Mouse (Mus musculus) liver, embryonic 15.5 days (tissue): ENCODE measurements around the gene Slc2a3. TPM values are rescaled to one million over a fixed set of nuclear protein-coding genes. Genes with fewer than 3 reads are reported as not detected.

Experiments used
- ATAC-seq: fragments of 200-750 bp; cut with Nextera tagmentation; 2 replicates; pipeline ENCODE4 v1.8.0; 2017; ENCODE audit warnings: moderate number of reproducible peaks, mild to moderate bottlenecking, moderate library complexity; ENCODE audit not compliant: insufficient read depth
- H3K27ac ChIP-seq: fragments of 300-500 bp; sonication (generic); replicated peaks from 2 replicates; pipeline ENCODE4 v1.5.1; 2015; ENCODE audit warnings: mild to moderate bottlenecking, inconsistent platforms
- H3K27me3 ChIP-seq: fragments of 300-500 bp; sonication (generic); 2 replicates; pipeline ENCODE4 v1.6.1; 2015; ENCODE audit warnings: mild to moderate bottlenecking, inconsistent platforms
- H3K36me3 ChIP-seq: fragments of 300-500 bp; sonication (generic); replicated peaks from 2 replicates; pipeline ENCODE4 v1.6.1; 2015; ENCODE audit warnings: moderate library complexity, mild to moderate bottlenecking, inconsistent platforms
- H3K4me1 ChIP-seq: fragments of 300-500 bp; sonication (generic); replicated peaks from 2 replicates; pipeline ENCODE4 v1.6.1; 2015; ENCODE audit warnings: inconsistent platforms
- H3K4me2 ChIP-seq: fragments of 300-500 bp; sonication (generic); 2 replicates; pipeline ENCODE4 v1.6.1; 2015; ENCODE audit warnings: moderate library complexity, mild to moderate bottlenecking, inconsistent platforms
- H3K4me3 ChIP-seq: fragments of 300-500 bp; sonication (generic); replicated peaks from 2 replicates; pipeline ENCODE4 v1.5.1; 2015; ENCODE audit warnings: mild to moderate bottlenecking, inconsistent platforms
- H3K9ac ChIP-seq: fragments of 300-500 bp; sonication (generic); 2 replicates; pipeline ENCODE4 v1.6.1; 2015; ENCODE audit warnings: moderate library complexity, mild to moderate bottlenecking, inconsistent platforms
- H3K9me3 ChIP-seq: fragments of 300-500 bp; sonication (generic); replicated peaks from 2 replicates; pipeline ENCODE4 v1.6.1; 2016; ENCODE audit warnings: inconsistent platforms
- whole genome bisulfite sequencing: fragments of 180-500 bp; shearing (Covaris S2); methylation state at CpG from one replicate; pipeline ENCODE4 v1.1.7; 2015; ENCODE audit warnings: mixed read lengths; ENCODE audit not compliant: insufficient replicate concordance; 5-methylcytosine and 5-hydroxymethylcytosine counted together
- polyA plus RNA-seq: library from polyadenylated mRNA; unstranded; fragments of >200 nt; fragmentation: Nextera tagmentation; extraction: Ambion mirVana; gene quantifications from 2 replicates; pipeline ENCODE4 v1.2.1, GENCODE M21; 2015

Slc2a3 gene
- 11.8 and 13.8 TPM in 2 replicates for polyA plus RNA-seq

- under 1% methylated on average over 46 of the region's 46 CpGs for WGBS
- peak within 1 kb of the TSS; percentile 85 for H3K27ac ChIP-seq
- H3K4me3 ChIP-seq = peak within 1 kb of the TSS; percentile 79
Measured at GRCm38 (mm10) chr6:122801301-122801800, at the start of gene Slc2a3. Gene Slc2a3 (minus strand): TSS chr6:122801640.

GRCm38 (mm10) chr6:122843759-122844158 is 42.3 kb upstream of the Slc2a3 start:
- Histone ChIP-seq H3K36me3 (peaks cover 38% of the 10 kb centered on the region), H3K9me3 (no peaks in the 10 kb centered on the region), H3K9ac (no peak overlapping the region), H3K27me3 (no peaks in the 10 kb centered on the region), H3K4me1 (no peaks in the 10 kb centered on the region), H3K4me3 (no peak overlapping the region), H3K4me2 (no peak overlapping the region), H3K27ac (no peak overlapping the region)
- 78% methylated on average over 6 of the region's 6 CpGs for WGBS
- no peak for ATAC-seq

More at GRCm38 (mm10) chr6:122801301-122801800, at the start of gene Slc2a3:
- Histone ChIP-seq H3K9ac (peak within 1 kb of the TSS; percentile 90), H3K4me2 (peak within 1 kb of the TSS; percentile 99), H3K4me1 (peaks cover 39% of the 10 kb centered on the region), H3K27me3 (no peaks in the 10 kb centered on the region), H3K36me3 (peaks cover 3% of the 10 kb centered on the region; the same call in 1 of the 2 replicates), H3K9me3 (no peaks in the 10 kb centered on the region)
- peak; percentile 86 for ATAC-seq

GRCm38 (mm10) chr6:122837539-122837938 is 36.1 kb upstream of the Slc2a3 start:
- peaks cover 78% of the 10 kb centered on the region for H3K36me3 ChIP-seq
- H3K27ac ChIP-seq = no peak overlapping the region
- no peak for ATAC-seq
- WGBS = 73% methylated on average over 5 of the region's 5 CpGs
- H3K27me3 ChIP-seq = no peaks in the 10 kb centered on the region
- H3K9ac ChIP-seq = no peak overlapping the region
- H3K4me2 ChIP-seq = no peak overlapping the region
- H3K9me3 ChIP-seq = no peaks in the 10 kb centered on the region
- no peaks in the 10 kb centered on the region for H3K4me1 ChIP-seq
- H3K4me3 ChIP-seq = no peak overlapping the region

- H3K4me3 ChIP-seq = no peak overlapping the region
- H3K4me2 ChIP-seq = no peak overlapping the region
- H3K36me3 ChIP-seq = peaks cover 78% of the 10 kb centered on the region
- no peaks in the 10 kb centered on the region for H3K4me1 ChIP-seq
- H3K27ac ChIP-seq = no peak overlapping the region
- H3K9ac ChIP-seq = no peak overlapping the region
- no peaks in the 10 kb centered on the region for H3K27me3 ChIP-seq
- 89% methylated on average over 3 of the region's 3 CpGs for WGBS
- no peak for ATAC-seq
- no peaks in the 10 kb centered on the region for H3K9me3 ChIP-seq
Measured at GRCm38 (mm10) chr6:122836974-122837373, 35.5 kb upstream of the Slc2a3 start.

GRCm38 (mm10) chr6:122834365-122834764 is 32.9 kb upstream of the Slc2a3 start:
- no peaks in the 10 kb centered on the region for H3K27me3 ChIP-seq
- no peak overlapping the region for H3K4me2 ChIP-seq
- H3K9ac ChIP-seq = no peak overlapping the region
- no peaks in the 10 kb centered on the region for H3K4me1 ChIP-seq
- peaks cover 74% of the 10 kb centered on the region for H3K36me3 ChIP-seq
- WGBS = 50% methylated on average over 4 of the region's 4 CpGs
- no peaks in the 10 kb centered on the region for H3K9me3 ChIP-seq
- ATAC-seq = no peak
- H3K4me3 ChIP-seq = no peak overlapping the region
- no peak overlapping the region for H3K27ac ChIP-seq

- no peak for ATAC-seq
Measured at GRCm38 (mm10) chr6:122832880-122833279, 31.4 kb upstream of the Slc2a3 start.

GRCm38 (mm10) chr6:122828086-122828485 is 26.6 kb upstream of the Slc2a3 start:
- no peak overlapping the region for H3K9ac ChIP-seq
- H3K27me3 ChIP-seq = no peaks in the 10 kb centered on the region
- H3K4me3 ChIP-seq = no peak overlapping the region
- no peaks in the 10 kb centered on the region for H3K9me3 ChIP-seq
- ATAC-seq = no peak
- 41% methylated on average over 13 of the region's 13 CpGs for WGBS
- peaks cover 27% of the 10 kb centered on the region for H3K36me3 ChIP-seq
- H3K4me1 ChIP-seq = peaks cover 45% of the 10 kb centered on the region
- H3K27ac ChIP-seq = no peak overlapping the region
- no peak overlapping the region for H3K4me2 ChIP-seq

More at GRCm38 (mm10) chr6:122832880-122833279, 31.4 kb upstream of the Slc2a3 start:
- peaks cover 67% of the 10 kb centered on the region for H3K36me3 ChIP-seq
- no peaks in the 10 kb centered on the region for H3K27me3 ChIP-seq
- H3K9ac ChIP-seq = no peak overlapping the region
- H3K4me2 ChIP-seq = no peak overlapping the region
- H3K4me3 ChIP-seq = no peak overlapping the region
- 69% methylated on average over 7 of the region's 7 CpGs for WGBS
- peaks cover 5% of the 10 kb centered on the region for H3K4me1 ChIP-seq
- H3K27ac ChIP-seq = no peak overlapping the region
- H3K9me3 ChIP-seq = no peaks in the 10 kb centered on the region

- Histone ChIP-seq H3K4me3 (peak overlapping the region; percentile 54), H3K27ac (peak overlapping the region; percentile 80), H3K9ac (peak overlapping the region; percentile 50), H3K36me3 (peaks cover 18% of the 10 kb centered on the region), H3K4me1 (peaks cover 60% of the 10 kb centered on the region), H3K9me3 (no peaks in the 10 kb centered on the region), H3K4me2 (peak overlapping the region; percentile 89), H3K27me3 (peaks cover 4% of the 10 kb centered on the region)
- peak; percentile 97 for ATAC-seq
- 7% methylated on average over 29 of the region's 29 CpGs for WGBS
Measured at GRCm38 (mm10) chr6:122825923-122826742, 24.7 kb upstream of the Slc2a3 start.

- Histone ChIP-seq H3K27me3 (peaks cover 14% of the 10 kb centered on the region), H3K36me3 (peaks cover 12% of the 10 kb centered on the region), H3K27ac (no peak overlapping the region), H3K9ac (no peak overlapping the region), H3K4me1 (peaks cover 69% of the 10 kb centered on the region), H3K4me3 (no peak overlapping the region), H3K9me3 (no peaks in the 10 kb centered on the region), H3K4me2 (no peak overlapping the region)
- 89% methylated on average over 9 of the region's 9 CpGs for WGBS
- ATAC-seq = no peak
Measured at GRCm38 (mm10) chr6:122825166-122825565, 23.7 kb upstream of the Slc2a3 start.

- H3K4me2 ChIP-seq = no peak overlapping the region
- H3K27me3 ChIP-seq = peaks cover 18% of the 10 kb centered on the region
- WGBS = 75% methylated on average over 10 of the region's 10 CpGs
- H3K9ac ChIP-seq = no peak overlapping the region
- peaks cover 80% of the 10 kb centered on the region for H3K4me1 ChIP-seq
- no peaks in the 10 kb centered on the region for H3K9me3 ChIP-seq
- no peak overlapping the region for H3K27ac ChIP-seq
- ATAC-seq = no peak
- H3K4me3 ChIP-seq = no peak overlapping the region
- peaks cover 4% of the 10 kb centered on the region for H3K36me3 ChIP-seq
Measured at GRCm38 (mm10) chr6:122824086-122824485, 22.6 kb upstream of the Slc2a3 start.

- no peaks in the 10 kb centered on the region for H3K9me3 ChIP-seq
- H3K27me3 ChIP-seq = peaks cover 18% of the 10 kb centered on the region
- peak overlapping the region; percentile 98 for H3K4me2 ChIP-seq
- no peak overlapping the region for H3K4me3 ChIP-seq
- H3K4me1 ChIP-seq = peaks cover 72% of the 10 kb centered on the region
- H3K9ac ChIP-seq = no peak overlapping the region
- ATAC-seq = no peak
- 45% methylated on average over 9 of the region's 9 CpGs for WGBS
- no peaks in the 10 kb centered on the region for H3K36me3 ChIP-seq
- no peak overlapping the region for H3K27ac ChIP-seq
Measured at GRCm38 (mm10) chr6:122821822-122822221, 20.4 kb upstream of the Slc2a3 start.
